Mouse (Mus musculus) hematopoietic stem cell, adult 5-6 weeks (primary cell): ENCODE measurements at regions not wholly inside any gene's neighbourhood (a gene's known extent, or its start where the extent isn't known, plus 50 kb on each side); places are given as distances from the start of the nearest gene placed in this dataset.

Source experiments
- ATAC-seq, 2 experiments: fragments of 125-278 bp in 1 of 2; replicated peaks in 1 of 2; 2 replicates each; pipeline ENCODE4 v1.8.0; 2016 to 2017; ENCODE audit warnings: inconsistent platforms in 2 of 2, mild to moderate bottlenecking in 2 of 2, moderate number of reproducible peaks in 2 of 2, low read depth in 1 of 2, moderate TSS enrichment in 1 of 2; ENCODE audit not compliant: low FRiP score in 2 of 2, poor library complexity in 2 of 2, severe bottlenecking in 2 of 2, insufficient read depth in 1 of 2, low TSS enrichment in 1 of 2

GRCm38 (mm10) chr14:102037487-102037886 lies 307.7 kb downstream of the Lmo7 start:
- no peak for ATAC-seq

- no peak for ATAC-seq
These were observed 301.5 kb downstream of the Lmo7 start for GRCm38 (mm10) chr14:102031047-102031903.

- no peak for ATAC-seq
These were observed 294.9 kb downstream of the Lmo7 start for GRCm38 (mm10) chr14:102024646-102025045.

- no peak for ATAC-seq
These were observed 290.4 kb downstream of the Lmo7 start for GRCm38 (mm10) chr14:102020161-102020605.

GRCm38 (mm10) chr14:102019320-102019719 lies 289.6 kb downstream of the Lmo7 start:
- ATAC-seq = no peak

- no peak for ATAC-seq
These were observed 286.8 kb downstream of the Lmo7 start for GRCm38 (mm10) chr14:102016572-102016971.

- ATAC-seq = no peak
These were observed 285.3 kb downstream of the Lmo7 start for GRCm38 (mm10) chr14:102014976-102015603.

- no peak for ATAC-seq
These were observed 283.5 kb downstream of the Lmo7 start for GRCm38 (mm10) chr14:102013238-102013637.

GRCm38 (mm10) chr14:101997535-101997934 lies 267.8 kb downstream of the Lmo7 start:
- ATAC-seq = no peak

- ATAC-seq = no peak
These were observed 254.6 kb downstream of the Lmo7 start for GRCm38 (mm10) chr14:101984401-101984800.
